Mouse (Mus musculus) left cerebral cortex, postnatal 4 days (tissue): ENCODE measurements around the gene Mecr. TPM values are rescaled to one million over a fixed set of nuclear protein-coding genes. Genes with fewer than 3 reads are reported as not detected.
A peak's percentile ranks its signal among the peaks of the same experiment; 100 is the strongest.

Source experiments
- DNase-seq: peaks from one replicate; pipeline ENCODE4 v3.0.0-alpha.2; 2022
- intact Hi-C: fragments of 180-260 bp; cut with DNase I; formaldehyde crosslinking; loops from one replicate; pipeline ENCODE4 v1.15.1; 2025
- total RNA-seq, 2 experiments: library from RNA; stranded (reverse); gene quantifications; 2 replicates each; pipeline ENCODE4 v1.2.3; 2021

The Mecr gene
- total RNA-seq, 2 experiments from 2014 or later: 36.9 to 38.2 TPM

GRCm38 (mm10) chr4:131833971-131834609 lies 9.2 kb upstream of the Mecr start:
- intact Hi-C loops: loop anchor here (10.0 kb wide), 1 partner anchor 109 kb away; no protein-coding TSS in a partner anchor
- DNase-seq: peak; percentile 62

GRCm38 (mm10) chr4:131836351-131836881 lies 6.9 kb upstream of the Mecr start:
- DNase-seq: peak; percentile 23
- intact Hi-C loops: loop anchor here (5.0 to 10.0 kb wide), 3 partner anchors 112 to 584 kb away; no protein-coding TSS in a partner anchor

- intact Hi-C loops: loop anchor here (5.0 to 10.0 kb wide), 3 partner anchors 112 to 585 kb away; no protein-coding TSS in a partner anchor
Measured at GRCm38 (mm10) chr4:131836891-131837491, 6.3 kb upstream of the Mecr start.

GRCm38 (mm10) chr4:131837872-131838524 lies 5.3 kb upstream of the Mecr start, which contains the start of gene Ptpru:
Gene Ptpru (minus strand): TSS chr4:131838288.
- intact Hi-C loops: loop anchor here (2.0 to 10.0 kb wide), 4 partner anchors 113 to 877 kb away; no protein-coding TSS in a partner anchor
- peak; percentile 91 for DNase-seq

More at GRCm38 (mm10) chr4:131836891-131837491, 6.3 kb upstream of the Mecr start:
- peak; percentile 31 for DNase-seq

GRCm38 (mm10) chr4:131845991-131846778 lies 2.9 kb downstream of the Mecr start:
- intact Hi-C loops: loop anchor here (10.0 kb wide), 1 partner anchor 1051 kb away; the partner anchor contains the start of gene Sdc3
- DNase-seq: no peak

GRCm38 (mm10) chr4:131848082-131848481 lies 4.8 kb downstream of the Mecr start:
- no peak for DNase-seq
- intact Hi-C loops: loop anchor here (10.0 kb wide), 1 partner anchor 1053 kb away; the partner anchor contains the start of gene Sdc3

GRCm38 (mm10) chr4:131849986-131850638 lies 6.8 kb downstream of the Mecr start:
- DNase-seq: no peak
- intact Hi-C loops: loop anchor here (10.0 kb wide), 1 partner anchor 1055 kb away; the partner anchor contains the start of gene Sdc3

GRCm38 (mm10) chr4:131854950-131855349 lies 11.7 kb downstream of the Mecr start:
- intact Hi-C loops: no loop called here
- no peak for DNase-seq

- peak; percentile 82 for DNase-seq
- intact Hi-C loops: loop anchor here (5.0 kb wide), 1 partner anchor 217 kb away; the partner anchor contains the start of gene Epb41
Measured at GRCm38 (mm10) chr4:131860492-131861340, 17.4 kb downstream of the Mecr start.

GRCm38 (mm10) chr4:131861341-131861739 lies 18.1 kb downstream of the Mecr start:
- no peak for DNase-seq
- intact Hi-C loops: loop anchor here (5.0 kb wide), 1 partner anchor 216 kb away; the partner anchor contains the start of gene Epb41

- DNase-seq: no peak
- intact Hi-C loops: no loop called here
Measured at GRCm38 (mm10) chr4:131872672-131873292, 29.5 kb downstream of the Mecr start.

- intact Hi-C loops: no loop called here
- DNase-seq: peak; percentile 98
Measured at GRCm38 (mm10) chr4:131873293-131874168, 30.3 kb downstream of the Mecr start, which contains the start of gene Srsf4. Gene Srsf4 (plus strand): TSS chr4:131873617.

- DNase-seq: no peak
- intact Hi-C loops: no loop called here
Measured at GRCm38 (mm10) chr4:131874169-131874536, 30.9 kb downstream of the Mecr start.

- intact Hi-C loops: no loop called here
Measured at GRCm38 (mm10) chr4:131874567-131874966, 31.3 kb downstream of the Mecr start.

GRCm38 (mm10) chr4:131875242-131875641 lies 32.0 kb downstream of the Mecr start:
- intact Hi-C loops: no loop called here
- no peak for DNase-seq

More at GRCm38 (mm10) chr4:131874567-131874966, 31.3 kb downstream of the Mecr start:
- DNase-seq: no peak

- no peak for DNase-seq
- intact Hi-C loops: no loop called here
Measured at GRCm38 (mm10) chr4:131876836-131877235, 33.6 kb downstream of the Mecr start.

- intact Hi-C loops: no loop called here
- DNase-seq: no peak
Measured at GRCm38 (mm10) chr4:131879692-131880091, 36.4 kb downstream of the Mecr start.
